Mouse (Mus musculus) gastrocnemius, adult 2 months (tissue): ENCODE results near the gene Ets1. TPM values are rescaled to one million over a fixed set of nuclear protein-coding genes. Genes with fewer than 3 reads are reported as not detected.

Source experiments
- DNase-seq: peaks from one replicate; pipeline ENCODE4 v3.0.0; 2022
- H3K27ac ChIP-seq: fragments of 200-600 bp; 2 replicates; pipeline ENCODE4 v1.8.1; 2022; ENCODE audit warnings: mild to moderate bottlenecking
- H3K4me3 ChIP-seq: fragments of 200-600 bp; 2 replicates; pipeline ENCODE4 v1.8.1; 2022; ENCODE audit warnings: mild to moderate bottlenecking, moderate library complexity
- CTCF ChIP-seq: fragments of 200-600 bp; IDR thresholded peaks from 2 replicates; pipeline ENCODE4 v1.8.1; 2022; ENCODE audit warnings: antibody characterized with exemption, mild to moderate bottlenecking, moderate library complexity
- intact Hi-C: fragments of 180-260 bp; cut with DNase I; formaldehyde crosslinking; loops from one replicate; pipeline ENCODE4 v1.15.1; 2025
- long read RNA-seq, 2 experiments: library from polyadenylated mRNA; stranded (forward); transcript quantifications; one replicate each; pipeline ENCODE4 v2.0.0; 2021
- total RNA-seq, 2 experiments: library from RNA; stranded (reverse); gene quantifications; 2 replicates each; pipeline ENCODE4 v1.2.3; 2021

Gene Ets1
- total RNA-seq: 10 to 100 TPM; 11.6 to 11.7 TPM
- long read RNA-seq, experiment 1, full-length matches to known transcripts: 21 of 26 reads
- long read RNA-seq, experiment 1, partial matches to known transcripts: 1 of 26 reads
- long read RNA-seq, experiment 1, other reads (novel, unspliced or antisense): 4 of 26 reads
- long read RNA-seq, experiment 2, full-length matches to known transcripts: 11 of 16 reads
- long read RNA-seq, experiment 2, partial matches to known transcripts: 0 of 16 reads
- long read RNA-seq, experiment 2, other reads (novel, unspliced or antisense): 5 of 16 reads

GRCm38 (mm10) chr9:32635627-32636385 is at the start of gene Ets1:
Gene Ets1, plus strand, starts transcription at chr9:32636221.
- DNase-seq: no peak
- Histone ChIP-seq H3K4me3 (peak within 1 kb of the TSS; percentile 66), H3K27ac (peak within 1 kb of the TSS; percentile 70)
- no peak for TF ChIP-seq CTCF
- intact Hi-C loops: no loop called here

GRCm38 (mm10) chr9:32589900-32590299 is 46.1 kb upstream of the Ets1 start:
- DNase-seq: peak; percentile 86
- TF ChIP-seq CTCF: peak; percentile 96
- intact Hi-C loops: loop anchor here (1.0 to 10.0 kb wide), 8 partner anchors 82 to 505 kb away; no protein-coding TSS in a partner anchor
- H3K4me3 ChIP-seq: no peak overlapping the region
- no peak overlapping the region for H3K27ac ChIP-seq

GRCm38 (mm10) chr9:32590571-32590970 is 45.5 kb upstream of the Ets1 start:
- Histone ChIP-seq H3K27ac (no peak overlapping the region), H3K4me3 (no peak overlapping the region)
- no peak for DNase-seq
- no peak for TF ChIP-seq CTCF
- intact Hi-C loops: loop anchor here (1.0 to 10.0 kb wide), 7 partner anchors 82 to 504 kb away; no protein-coding TSS in a partner anchor

- Histone ChIP-seq H3K27ac (peak overlapping the region; percentile 64), H3K4me3 (peak overlapping the region; percentile 53)
- intact Hi-C loops: loop anchor here (2.0 to 10.0 kb wide), 6 partner anchors 80 to 503 kb away; no protein-coding TSS in a partner anchor
- TF ChIP-seq CTCF: peak; percentile 93
- peak; percentile 70 for DNase-seq
Observed at GRCm38 (mm10) chr9:32591732-32592582, 44.1 kb upstream of the Ets1 start.

GRCm38 (mm10) chr9:32592583-32592890 is 43.5 kb upstream of the Ets1 start:
- intact Hi-C loops: loop anchor here (5.0 to 10.0 kb wide), 3 partner anchors 80 to 242 kb away; no protein-coding TSS in a partner anchor
- DNase-seq: no peak
- Histone ChIP-seq H3K4me3 (no peak overlapping the region), H3K27ac (peak overlapping the region; percentile 64)
- no peak for TF ChIP-seq CTCF

- Histone ChIP-seq H3K4me3 (no peak overlapping the region), H3K27ac (no peak overlapping the region)
- TF ChIP-seq CTCF: no peak
- no peak for DNase-seq
- intact Hi-C loops: loop anchor here (5.0 to 10.0 kb wide), 3 partner anchors 78 to 241 kb away; no protein-coding TSS in a partner anchor
Observed at GRCm38 (mm10) chr9:32593816-32594215, 42.2 kb upstream of the Ets1 start.

GRCm38 (mm10) chr9:32594346-32594745 is 41.7 kb upstream of the Ets1 start:
- H3K4me3 ChIP-seq: no peak overlapping the region
- intact Hi-C loops: loop anchor here (5.0 to 10.0 kb wide), 3 partner anchors 78 to 240 kb away; no protein-coding TSS in a partner anchor
- DNase-seq: no peak
- no peak for TF ChIP-seq CTCF
- H3K27ac ChIP-seq: peak overlapping the region; percentile 79

GRCm38 (mm10) chr9:32595076-32595820 is 40.8 kb upstream of the Ets1 start:
- Histone ChIP-seq H3K27ac (peak overlapping the region; percentile 79), H3K4me3 (no peak overlapping the region)
- no peak for DNase-seq
- TF ChIP-seq CTCF: no peak
- intact Hi-C loops: loop anchor here (5.0 to 10.0 kb wide), 2 partner anchors 62 to 240 kb away; no protein-coding TSS in a partner anchor

GRCm38 (mm10) chr9:32596366-32596765 is 39.7 kb upstream of the Ets1 start:
- no peak for DNase-seq
- Histone ChIP-seq H3K4me3 (no peak overlapping the region), H3K27ac (no peak overlapping the region)
- no peak for TF ChIP-seq CTCF
- intact Hi-C loops: loop anchor here (5.0 to 10.0 kb wide), 2 partner anchors 61 to 238 kb away; no protein-coding TSS in a partner anchor

GRCm38 (mm10) chr9:32601953-32602352 is 34.1 kb upstream of the Ets1 start:
- intact Hi-C loops: no loop called here
- no peak for DNase-seq

GRCm38 (mm10) chr9:32603097-32603496 is 32.9 kb upstream of the Ets1 start:
- no peak overlapping the region for H3K4me3 ChIP-seq
- no peak overlapping the region for H3K27ac ChIP-seq
- no peak for TF ChIP-seq CTCF
- DNase-seq: no peak
- intact Hi-C loops: no loop called here

More at GRCm38 (mm10) chr9:32601953-32602352, 34.1 kb upstream of the Ets1 start:
- Histone ChIP-seq H3K27ac (no peak overlapping the region), H3K4me3 (no peak overlapping the region)
- TF ChIP-seq CTCF: no peak

- TF ChIP-seq CTCF: no peak
- H3K4me3 ChIP-seq: no peak overlapping the region
- intact Hi-C loops: no loop called here
- H3K27ac ChIP-seq: no peak overlapping the region
- no peak for DNase-seq
Observed at GRCm38 (mm10) chr9:32607218-32607617, 28.8 kb upstream of the Ets1 start.
